Mouse (Mus musculus) central nervous system, embryonic 14 days (tissue): ENCODE data around the gene Cnot2. TPM values are rescaled to one million over a fixed set of nuclear protein-coding genes. Genes with fewer than 3 reads are reported as not detected.

Experiments used
- polyA plus RNA-seq: library from polyadenylated mRNA; depleted of rRNA; stranded (reverse); fragments of >200 nt; gene quantifications from 2 replicates; pipeline ENCODE4 v1.2.3, GENCODE M21; 2012; rRNA removed

Cnot2 gene
- 93.7 and 100 TPM in 2 replicates for polyA plus RNA-seq

GRCm38 (mm10) chr10:116581369-116581718, at the start of gene Cnot2:
Cnot2 (minus strand) TSS chr10:116581511.

DNA sequence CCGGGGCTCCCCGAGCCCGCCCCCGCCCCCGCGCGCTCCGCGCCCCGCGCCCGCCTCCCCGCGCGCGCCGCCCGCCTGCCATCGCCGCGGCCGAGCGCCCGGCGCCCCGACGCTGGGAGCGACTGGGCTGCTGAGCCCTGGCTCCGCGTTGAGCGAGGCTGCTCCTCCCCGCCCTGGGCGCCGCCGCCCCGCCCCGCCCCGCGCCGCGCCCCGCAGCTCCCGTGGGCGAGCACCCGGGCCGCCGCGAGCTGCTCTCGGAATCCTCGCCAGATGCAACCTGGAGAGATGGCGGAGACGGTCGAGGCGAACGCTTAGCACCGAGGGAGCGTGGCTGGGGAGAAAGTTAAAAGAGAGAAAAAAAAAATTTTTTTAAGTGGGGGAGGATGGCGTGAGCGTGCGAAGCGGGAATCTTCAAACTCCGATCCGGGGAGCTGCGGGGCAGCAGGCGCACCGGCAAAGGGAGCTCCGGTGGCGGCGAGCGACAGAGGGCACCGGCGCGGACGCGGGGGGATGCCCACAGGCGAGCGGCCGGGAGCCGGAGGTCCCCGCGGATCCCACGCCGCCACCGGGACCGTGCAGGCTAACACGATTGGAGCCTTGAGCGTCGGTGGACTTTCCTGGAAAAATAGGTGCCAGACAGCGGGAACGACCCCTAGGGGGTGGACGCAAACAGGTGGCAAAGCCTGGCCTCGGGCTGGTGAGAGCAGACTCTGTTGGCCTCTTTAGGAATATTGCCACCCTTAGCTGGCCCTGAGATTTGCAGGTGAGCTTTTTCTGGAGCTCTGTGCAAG, 107.4 kb downstream of the Cnot2 start, which contains the start of gene Kcnmb4:
TSS of gene Kcnmb4 (minus strand) at position 120 of the 791 bp plus-strand sequence.

Other genes with a start within 250 kb of the Cnot2 start
- gene Kcnmb4, start 107.6 kb downstream of the Cnot2 start, polyA plus RNA-seq: 42.0 and 45.0 TPM in 2 replicates